Mouse (Mus musculus) cerebellum, postnatal 36 days (tissue): ENCODE results near the gene Mbl1.

ENCODE experiments used
- DNase-seq, 2 experiments: peaks; one replicate each; pipeline ENCODE4 v3.0.0; 2021 to 2022; ENCODE audit warnings: mixed read lengths in 2 of 2

Mbl1 gene

GRCm38 (mm10) chr14:41198037-41198730 is 46.9 kb downstream of the Mbl1 start:
- DNase-seq, result no peak
